Mouse (Mus musculus) heart, embryonic 15.5 days (tissue): Measurements from ENCODE around the gene Rgp1. TPM values are rescaled to one million over a fixed set of nuclear protein-coding genes. Genes with fewer than 3 reads are reported as not detected.

Experiments
- microRNA-seq: library from miRNA; unstranded; fragments of <30 nt; microRNA quantifications from one replicate; pipeline ENCODE4, GENCODE M21; 2016
- polyA plus RNA-seq: library from polyadenylated mRNA; unstranded; fragments of >200 nt; fragmentation: Nextera tagmentation; extraction: Ambion mirVana; gene quantifications from 2 replicates; pipeline ENCODE4 v1.2.1, GENCODE M21; 2015

The Rgp1 gene
- polyA plus RNA-seq, 1 experiment from 2014 or later, result 14.6 TPM

Small RNA genes within 50 kb of the gene (microRNA-seq; reads per million reads assigned to microRNA genes)
- not detected for gene Gm25262

Other genes starting within 250 kb of the Rgp1 start
- 14.7 and 17.2 TPM in 2 replicates for gene Rusc2, start 196.7 kb upstream of the Rgp1 start, polyA plus RNA-seq
- 0.16 and 0.18 TPM in 2 replicates for gene Fam166b, start 149.6 kb upstream of the Rgp1 start, polyA plus RNA-seq
- 3.1 and 5.8 TPM in 2 replicates for gene Tesk1, start 136.8 kb upstream of the Rgp1 start, polyA plus RNA-seq
- gene Cd72, start 124.1 kb upstream of the Rgp1 start, polyA plus RNA-seq, result 2.1 and 5.2 TPM in 2 replicates
- 0.10 and 1.4 TPM in 2 replicates for gene Sit1, start 95.0 kb upstream of the Rgp1 start, polyA plus RNA-seq
- 71.4 and 74.5 TPM in 2 replicates for gene Ccdc107, start 85.8 kb upstream of the Rgp1 start, polyA plus RNA-seq
- gene Arhgef39, start 79.0 kb upstream of the Rgp1 start, polyA plus RNA-seq, result 34.4 and 35.9 TPM in 2 replicates
- gene Car9, start 71.7 kb upstream of the Rgp1 start, polyA plus RNA-seq, result 2.3 and 2.4 TPM in 2 replicates
- gene Tpm2, start 55.0 kb upstream of the Rgp1 start, polyA plus RNA-seq, result 159 and 177 TPM in 2 replicates
- gene Creb3, start 16.4 kb upstream of the Rgp1 start, polyA plus RNA-seq, result 53.1 and 61.3 TPM in 2 replicates
- 76.3 and 77.6 TPM in 2 replicates for gene Tln1, start 16.0 kb upstream of the Rgp1 start, polyA plus RNA-seq
- 17.5 and 22.2 TPM in 2 replicates for gene Gba2, start 158 bp downstream of the Rgp1 start, polyA plus RNA-seq
- 0.20 and 1.5 TPM in 2 replicates for gene Msmp, start 5.8 kb downstream of the Rgp1 start, polyA plus RNA-seq
- gene Npr2, start 53.2 kb downstream of the Rgp1 start, polyA plus RNA-seq, result 6.7 and 10.8 TPM in 2 replicates
- 0.30 and 0.77 TPM in 2 replicates for gene Spag8, start 74.9 kb downstream of the Rgp1 start, polyA plus RNA-seq
- gene Hint2, start 77.8 kb downstream of the Rgp1 start, polyA plus RNA-seq, result 150 and 188 TPM in 2 replicates
- gene Tmem8b, start 90.3 kb downstream of the Rgp1 start, polyA plus RNA-seq, result 3.8 and 4.6 TPM in 2 replicates
- 1.6 and 4.0 TPM in 2 replicates for gene Fam221b, start 90.4 kb downstream of the Rgp1 start, polyA plus RNA-seq
- not detected in 2 replicates for gene Olfr70, start 122.1 kb downstream of the Rgp1 start, polyA plus RNA-seq
- not detected in 2 replicates for gene Olfr71, start 131.5 kb downstream of the Rgp1 start, polyA plus RNA-seq
- gene Hrct1, start 148.5 kb downstream of the Rgp1 start, polyA plus RNA-seq, result 1.1 and 1.5 TPM in 2 replicates
- gene Spaar, start 151.3 kb downstream of the Rgp1 start, polyA plus RNA-seq, result 0.31 and 0.42 TPM in 2 replicates
- not detected in 2 replicates for gene Olfr159, start 192.3 kb downstream of the Rgp1 start, polyA plus RNA-seq
- not detected in 2 replicates for gene Olfr156, start 245.2 kb downstream of the Rgp1 start, polyA plus RNA-seq